Comparison of ENCODE assay signal across 16 mouse cellular contexts in genomic region chr1:30718578-30718977, GRCm38 (mm10).
DNase-seq lines count a peak whose midpoint lies in the region; ATAC-seq and TF ChIP-seq lines count a peak whose summit lies in the region.
"Had no signal": no experiment of that assay in that cellular context is flagged by ENCODE, and none has a peak within 500 bp of the region (broad histone marks: within the 10 kb centered on the region; RNA-seq: fewer than 3 reads in every experiment).

No protein-coding gene starts in this region.

- peak overlapping the region; percentile 69 for H3K27ac ChIP-seq in lung, embryonic 14.5 days (ENCODE audit: low read depth)
- H3K27ac ChIP-seq: forebrain, embryonic 12.5 days; liver, embryonic 13.5 days; midbrain, embryonic 10.5 days; neural tube, embryonic 15.5 days had no signal

- TF ChIP-seq CTCF in lung, embryonic 14.5 days (IDR thresholded peaks at IDR 0.05; ENCODE audit: low read depth) = no peak

- no peak overlapping the region for H3K4me3 ChIP-seq in lung, embryonic 14.5 days (ENCODE audit: low read depth, low read length)
- H3K4me3 ChIP-seq: forebrain, embryonic 12.5 days; liver, embryonic 13.5 days; midbrain, embryonic 10.5 days; neural tube, embryonic 15.5 days had no signal

- H3K4me1 ChIP-seq in lung, embryonic 14.5 days (ENCODE audit: insufficient read depth) = no peaks in the 10 kb centered on the region
- H3K4me1 ChIP-seq: forebrain, embryonic 12.5 days; liver, embryonic 13.5 days; midbrain, embryonic 10.5 days; neural tube, embryonic 15.5 days had no signal

- intact Hi-C loops in heart, postnatal 10 days (cut with DNase I) = no loop called here

- WGBS in lung, embryonic 14.5 days = 49% methylated on average over 5 of the region's 5 CpGs

- H3K9me3 ChIP-seq in lung, embryonic 14.5 days (ENCODE audit: low read depth, low read length) = no peaks in the 10 kb centered on the region
- H3K9me3 ChIP-seq: forebrain, embryonic 12.5 days; neural tube, embryonic 15.5 days had no signal

- no peak overlapping the region for H3K9ac ChIP-seq in lung, embryonic 14.5 days
- H3K9ac ChIP-seq: forebrain, embryonic 12.5 days; liver, embryonic 13.5 days; neural tube, embryonic 15.5 days had no signal

- no peaks in the 10 kb centered on the region for H3K36me3 ChIP-seq in lung, embryonic 14.5 days (ENCODE audit: insufficient read depth)
- H3K36me3 ChIP-seq: forebrain, embryonic 12.5 days; liver, embryonic 13.5 days; midbrain, embryonic 10.5 days; neural tube, embryonic 15.5 days had no signal

- no peak overlapping the region for H3K4me2 ChIP-seq in lung, embryonic 14.5 days
- H3K4me2 ChIP-seq: forebrain, embryonic 12.5 days; liver, embryonic 13.5 days; neural tube, embryonic 15.5 days had no signal

- peak; percentile 83 for DNase-seq in Muller cell, postnatal 12 days (ENCODE audit: inconsistent ontology term)
- DNase-seq in adrenal gland, postnatal 25 days = peak; percentile 30
- peak; percentile 49 for DNase-seq in lung, embryonic 14.5 days
- no peak for DNase-seq in heart, postnatal 10 days
- no peak for DNase-seq in kidney, postnatal 10 days
- DNase-seq in heart, postnatal 4 days = no peak
- DNase-seq: cerebellum, adult 9-10 months; heart, adult 18-20 months; kidney, adult 9 months; liver, embryonic 13.5 days; right cerebral cortex, adult 18-20 months had no signal

- H3K27me3 ChIP-seq in lung, embryonic 14.5 days (ENCODE audit: insufficient read depth, low read length) = no peaks in the 10 kb centered on the region
- H3K27me3 ChIP-seq: forebrain, embryonic 12.5 days; liver, embryonic 13.5 days; neural tube, embryonic 15.5 days had no signal

- ATAC-seq in lung, embryonic 14.5 days (ENCODE audit: insufficient read depth) = peak; percentile 84
- peak; percentile 86 for ATAC-seq in megakaryocyte, adult 5-6 weeks (ENCODE audit: poor library complexity, severe bottlenecking)
- ATAC-seq: CD4-positive, CD25-positive, alpha-beta regulatory T cell, adult 4 months had no signal

Comparison
In these comparisons a context has a peak if more than half of its experiments do, and no peak if none do; other contexts are left out.
1. DNase-seq: peak in Muller cell, postnatal 12 days (single experiment), adrenal gland, postnatal 25 days (single experiment) and lung, embryonic 14.5 days (single experiment); none in heart, postnatal 10 days (0 of 2), kidney, postnatal 10 days (single experiment) and heart, postnatal 4 days (single experiment).